Mouse (Mus musculus) common myeloid progenitor, adult 5-6 weeks (primary cell): ENCODE measurements around the gene Ap1m1. TPM values are rescaled to one million over a fixed set of nuclear protein-coding genes. Genes with fewer than 3 reads are reported as not detected.

Source experiments
- ATAC-seq: replicated peaks from 2 replicates; pipeline ENCODE4 v1.8.0; 2016; ENCODE audit warnings: low read depth, mild to moderate bottlenecking, moderate TSS enrichment, inconsistent platforms; ENCODE audit not compliant: poor library complexity, severe bottlenecking
- total RNA-seq: library from RNA; stranded (forward); fragments of 200-1000, 187-1606 nt; gene quantifications from 2 replicates; pipeline ENCODE4 v1.2.3, GENCODE M21; 2017

The Ap1m1 gene
- total RNA-seq, 1 experiment from 2014 or later, result 88.2 TPM

DNA sequence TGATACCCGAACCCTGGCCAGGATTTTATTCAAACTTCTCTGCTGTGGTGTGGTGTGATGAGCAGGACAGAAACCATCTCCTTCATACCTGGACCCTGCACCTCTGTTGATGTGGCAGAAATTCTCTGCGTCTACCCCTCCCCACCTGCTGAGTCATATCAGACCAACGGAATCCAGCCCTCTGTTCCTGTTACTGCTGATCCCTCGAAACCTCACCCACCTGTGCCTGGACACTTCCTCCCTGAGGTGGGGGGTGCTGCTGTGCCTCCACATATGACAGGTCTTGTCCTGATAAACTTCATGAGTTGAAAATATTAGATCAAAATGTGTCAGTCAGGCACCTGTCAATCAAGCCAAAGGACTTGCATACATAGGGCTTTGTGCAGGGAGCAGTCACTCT lies 45.5 kb downstream of the Ap1m1 start:
- no peak; the same call in 1 of the 2 replicates for ATAC-seq

DNA sequence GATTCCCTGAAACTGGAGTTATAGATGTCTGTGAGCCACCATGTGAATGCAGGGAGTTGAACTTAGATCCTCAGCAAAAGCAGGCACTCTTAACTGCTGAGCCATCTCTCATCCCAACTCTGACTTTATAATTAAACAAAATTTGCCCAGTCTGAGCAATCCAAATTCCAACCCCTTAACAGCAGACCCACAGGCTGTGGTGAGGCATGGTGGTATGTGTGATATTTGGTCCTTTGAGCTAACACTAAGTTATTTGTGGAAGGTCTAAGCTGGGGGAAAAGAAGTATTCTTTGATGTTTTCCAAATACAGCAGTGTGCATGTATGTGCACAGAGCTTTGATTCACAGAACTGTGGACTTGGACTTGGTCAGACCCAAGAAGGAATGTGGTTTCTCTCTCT lies 49.2 kb downstream of the Ap1m1 start:
- no peak for ATAC-seq

DNA sequence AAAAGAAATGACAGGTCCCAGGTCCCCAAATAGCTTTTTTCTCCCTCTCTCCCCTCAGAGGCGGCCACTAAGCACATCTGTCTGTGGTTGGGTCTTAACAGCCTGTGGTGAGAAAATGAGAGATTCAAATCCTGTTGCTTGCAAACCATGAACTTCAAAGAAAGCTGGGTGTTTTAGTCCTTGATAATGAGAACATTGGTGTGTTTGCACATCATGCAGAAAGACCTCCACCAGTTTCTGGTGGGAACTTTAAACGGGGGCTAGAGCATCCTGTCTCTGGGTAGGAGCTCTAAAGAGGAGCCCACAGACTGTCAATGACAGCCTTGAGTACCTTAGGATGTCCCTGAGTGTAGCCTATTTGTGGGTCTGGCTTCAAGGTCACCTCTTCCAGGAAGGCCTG lies 51.3 kb downstream of the Ap1m1 start:
- ATAC-seq, result no peak

DNA sequence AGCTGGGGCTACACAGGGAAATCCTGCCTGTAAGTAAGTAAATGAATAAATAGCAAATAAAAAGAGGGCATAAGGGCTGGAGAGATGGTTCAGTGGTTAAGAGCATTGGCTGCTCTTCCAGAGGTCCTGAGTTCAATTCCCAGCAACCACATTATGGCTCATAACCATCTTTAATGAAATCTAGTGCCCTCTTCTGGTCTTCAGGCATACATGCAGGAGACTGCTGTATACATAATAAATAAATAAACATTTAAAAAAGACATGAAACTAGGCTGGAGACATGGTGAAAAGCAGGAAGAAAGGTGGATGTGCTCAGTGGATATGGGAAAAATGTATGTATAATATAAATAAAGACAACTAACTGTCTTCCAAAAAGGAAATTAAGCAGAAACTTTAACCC lies 53.5 kb downstream of the Ap1m1 start:
- no peak for ATAC-seq

DNA sequence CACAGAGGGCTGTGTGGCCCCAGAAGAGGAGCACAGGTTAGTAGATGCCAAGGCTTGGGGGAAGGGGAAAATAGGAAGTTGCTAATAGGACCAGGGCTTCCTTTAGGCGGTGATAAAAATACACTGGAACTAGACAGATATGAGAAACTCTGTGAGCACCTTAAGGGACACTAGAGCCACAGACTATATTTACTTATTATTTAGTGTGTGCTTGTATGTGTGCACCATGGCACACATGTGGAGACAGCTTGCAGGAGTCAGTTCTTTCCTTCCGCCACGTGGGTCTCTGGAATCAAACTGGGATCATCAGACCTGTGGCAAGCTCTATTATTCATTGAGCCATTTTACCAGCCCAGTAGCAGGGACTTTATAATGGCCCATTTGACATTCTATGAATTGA lies 55.3 kb downstream of the Ap1m1 start:
- ATAC-seq, result peak; percentile 30

GRCm38 (mm10) chr8:72295679-72296078 lies 55.9 kb downstream of the Ap1m1 start:
- peak; percentile 87 for ATAC-seq

DNA sequence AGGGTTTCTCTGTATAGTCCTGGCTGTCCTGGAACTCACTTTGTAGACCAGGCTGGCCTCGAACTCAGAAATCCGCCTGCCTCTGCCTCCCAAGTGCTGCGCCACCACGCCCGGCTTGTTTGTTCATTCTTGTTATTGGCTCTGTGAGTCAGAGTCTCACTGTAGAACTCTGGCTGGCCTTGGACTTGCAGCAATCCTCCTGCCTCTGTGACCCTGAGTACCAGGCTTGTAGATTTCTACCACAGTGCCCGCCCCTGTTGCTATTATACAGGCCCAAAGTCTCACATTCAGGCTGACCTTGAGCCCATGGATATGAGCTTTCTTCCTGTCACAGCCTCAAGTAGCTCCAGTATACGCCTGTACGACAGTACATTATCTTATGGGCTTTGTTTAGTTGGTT lies 56.7 kb downstream of the Ap1m1 start:
- no peak for ATAC-seq

GRCm38 (mm10) chr8:72298928-72299327 lies 59.1 kb downstream of the Ap1m1 start:
- no peak for ATAC-seq

DNA sequence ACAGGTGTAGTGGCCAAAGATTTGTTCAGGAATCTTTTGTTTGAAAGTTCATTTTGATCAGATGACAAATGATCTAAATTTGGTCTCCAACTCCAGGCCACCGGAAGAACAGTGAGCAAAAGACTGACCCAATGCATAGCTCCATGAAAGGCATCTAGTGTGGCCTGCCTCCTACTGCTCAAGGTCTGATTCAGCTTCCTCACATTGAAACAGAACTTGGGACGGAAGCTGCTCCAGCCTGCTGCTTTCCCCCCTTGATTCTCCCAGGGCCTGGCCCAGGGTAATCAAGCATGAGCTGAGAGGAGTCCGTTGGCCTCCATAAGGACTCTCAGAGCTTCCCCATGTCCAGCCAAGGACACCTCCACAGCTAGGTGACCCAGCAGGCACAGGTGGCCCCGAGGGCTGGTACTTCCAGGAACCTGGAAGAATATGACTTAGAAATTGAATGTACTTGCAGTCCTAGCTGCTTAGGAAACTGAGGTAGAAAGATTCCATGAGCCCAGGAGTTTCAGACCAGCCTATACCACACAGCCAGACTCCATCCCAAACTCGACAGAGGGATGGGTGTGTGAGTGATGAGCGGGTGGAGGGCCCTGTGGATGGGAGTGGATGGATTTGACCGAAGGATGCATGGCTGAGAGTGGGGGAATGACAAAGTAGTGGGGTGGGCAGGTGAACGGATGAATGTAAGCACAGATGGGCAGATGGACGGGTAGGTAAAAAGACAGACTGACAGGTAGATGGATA lies 61.0 kb downstream of the Ap1m1 start:
- no peak for ATAC-seq

DNA sequence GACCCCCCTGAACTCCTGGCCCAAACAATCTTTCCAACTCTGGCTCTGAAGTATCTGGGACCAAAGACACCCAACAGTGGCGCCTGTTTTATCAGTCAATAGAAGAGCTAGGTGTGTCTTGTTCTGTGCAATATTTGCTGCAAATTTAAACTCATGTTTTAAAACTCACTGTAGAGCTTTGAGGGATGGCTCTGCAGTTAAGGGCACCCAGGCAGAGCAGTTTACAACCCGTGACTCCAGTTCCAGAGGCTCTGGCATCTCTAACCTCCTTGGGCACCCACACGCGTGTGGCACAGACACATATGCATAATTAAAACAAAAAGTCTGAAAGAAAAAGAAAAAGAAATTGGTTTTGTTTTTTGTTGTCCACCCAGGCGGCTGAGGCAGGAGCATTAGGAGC lies 61.7 kb downstream of the Ap1m1 start:
- ATAC-seq, result no peak

GRCm38 (mm10) chr8:72302986-72303612 lies 63.3 kb downstream of the Ap1m1 start:
- ATAC-seq, result no peak

DNA sequence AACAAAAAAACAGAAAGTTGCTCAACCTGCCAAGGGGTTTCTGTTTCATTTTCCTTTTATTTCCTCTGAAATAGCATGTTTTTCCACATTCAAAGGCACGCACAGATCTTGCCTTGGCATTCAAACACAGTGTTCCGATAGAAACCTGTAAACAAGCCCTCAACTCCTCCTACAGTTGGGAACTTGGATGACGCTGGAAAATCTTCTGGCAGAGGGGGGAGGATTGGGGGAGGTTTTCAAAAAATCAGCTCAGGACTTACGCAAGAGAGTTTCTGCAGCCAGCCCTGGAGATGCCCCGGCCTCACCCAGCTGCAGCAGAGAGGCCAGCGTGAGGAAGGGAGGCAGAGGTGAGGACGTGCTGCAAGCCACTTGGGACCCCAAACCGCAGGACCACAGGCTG lies 63.8 kb downstream of the Ap1m1 start:
- ATAC-seq, result peak; percentile 89

DNA sequence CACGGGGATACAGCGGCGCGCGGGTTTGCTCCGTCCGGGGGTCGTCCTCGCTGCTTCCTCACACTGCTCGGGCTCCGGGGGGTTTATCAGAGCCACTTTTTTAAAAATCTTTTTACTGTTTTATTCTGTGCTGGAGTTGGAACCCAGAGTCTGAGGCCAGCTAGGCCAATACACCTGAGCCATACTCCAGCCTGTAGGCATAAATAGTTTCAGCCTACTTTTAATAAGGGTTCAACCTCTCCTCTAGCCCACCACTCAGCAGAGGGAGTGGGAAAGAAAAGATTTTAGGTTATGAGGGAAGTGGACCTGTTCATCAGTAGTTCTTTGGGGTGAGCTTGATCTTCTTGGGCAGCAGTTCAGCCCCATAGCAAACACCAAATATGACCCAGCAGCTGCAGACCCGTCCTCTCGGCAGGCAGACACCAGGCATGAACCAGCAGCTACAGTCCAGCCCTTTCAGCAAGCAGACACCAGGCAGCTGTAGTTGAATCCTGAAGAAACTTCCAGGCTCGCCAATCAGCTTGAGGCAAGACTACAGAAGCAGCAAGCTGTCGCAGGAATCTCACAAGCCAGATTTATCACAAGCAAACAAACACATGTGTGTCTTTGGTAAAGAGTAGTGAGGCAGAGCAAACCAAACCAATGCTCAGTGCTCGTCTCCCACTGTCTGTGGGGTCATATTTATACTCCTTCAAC lies 65.5 kb downstream of the Ap1m1 start, which contains the start of gene Gm10282:
TSS of gene Gm10282 (minus strand) at position 51 of the 696 bp plus-strand sequence.
- ATAC-seq, result no peak

GRCm38 (mm10) chr8:72306913-72307312 lies 67.1 kb downstream of the Ap1m1 start:
- no peak for ATAC-seq

Other genes starting within 250 kb of the Ap1m1 start
- gene Cyp4f18, start 230.4 kb upstream of the Ap1m1 start, total RNA-seq, result 0.64 and 1.6 TPM in 2 replicates
- gene Olfr372, start 198.8 kb upstream of the Ap1m1 start, total RNA-seq, result not detected in 2 replicates
- not detected in 2 replicates for gene Olfr373, start 156.8 kb upstream of the Ap1m1 start, total RNA-seq
- gene Olfr374, start 133.0 kb upstream of the Ap1m1 start, total RNA-seq, result not detected in 2 replicates
- 77.0 and 102 TPM in 2 replicates for gene Tpm4, start 105.0 kb upstream of the Ap1m1 start, total RNA-seq
- 275 and 303 TPM in 2 replicates for gene Rab8a, start 78.8 kb upstream of the Ap1m1 start, total RNA-seq
- gene Hsh2d, start 50.4 kb upstream of the Ap1m1 start, total RNA-seq, result 7.9 and 9.8 TPM in 2 replicates
- not detected in 2 replicates for gene Cib3, start 27.2 kb upstream of the Ap1m1 start, total RNA-seq
- not detected in 2 replicates for gene Gm11034, start 26.4 kb upstream of the Ap1m1 start, total RNA-seq
- 42.5 and 56.2 TPM in 2 replicates for gene Fam32a, start 20.3 kb upstream of the Ap1m1 start, total RNA-seq
- gene Gm10282, start 65.2 kb downstream of the Ap1m1 start, total RNA-seq, result 51.2 and 57.6 TPM in 2 replicates
- gene Klf2, start 79.0 kb downstream of the Ap1m1 start, total RNA-seq, result 7.2 and 7.6 TPM in 2 replicates
- 36.2 and 39.1 TPM in 2 replicates for gene Eps15l1, start 181.4 kb downstream of the Ap1m1 start, total RNA-seq
- gene Calr3, start 203.9 kb downstream of the Ap1m1 start, total RNA-seq, result 1.9 and 3.5 TPM in 2 replicates
- 4.0 and 7.7 TPM in 2 replicates for gene 1700030K09Rik, start 203.9 kb downstream of the Ap1m1 start, total RNA-seq
- 15.4 and 19.0 TPM in 2 replicates for gene Cherp, start 235.2 kb downstream of the Ap1m1 start, total RNA-seq